ENCODE assay signal across 10 mouse cellular contexts in the genomic region with DNA sequence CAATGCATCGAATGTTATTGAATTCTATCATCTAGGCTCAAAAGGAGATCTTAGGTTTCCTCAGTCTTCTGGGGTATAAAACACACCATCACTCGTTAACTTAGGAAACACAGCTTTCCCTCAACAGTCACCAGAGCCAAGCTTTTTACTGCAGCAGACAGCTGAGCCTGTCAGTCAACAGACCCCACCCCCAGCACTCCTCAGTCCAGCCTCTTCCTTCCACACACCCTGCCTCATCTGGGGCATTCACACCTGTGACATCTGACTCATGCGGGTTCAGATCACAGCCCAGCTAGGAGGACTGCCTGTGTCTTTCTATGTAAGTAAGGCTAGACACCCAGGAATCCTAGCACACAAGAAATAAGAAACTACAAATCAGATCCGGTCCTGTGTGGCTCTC. TPM values are rescaled to one million over a fixed set of nuclear protein-coding genes. Genes with fewer than 3 reads are reported as not detected.
DNase-seq lines count a peak whose midpoint lies in the region; ATAC-seq and TF ChIP-seq lines count a peak whose summit lies in the region.
"Had no signal": no experiment of that assay in that cellular context is flagged by ENCODE, and none has a peak within 500 bp of the region (broad histone marks: within the 10 kb centered on the region; RNA-seq: fewer than 3 reads in every experiment).

No protein-coding gene starts in this region.

- peaks cover 17% of the 10 kb centered on the region for H3K36me3 ChIP-seq in intestine, postnatal 0 days (ENCODE audit: control insufficient read depth, insufficient read depth)

- no peaks in the 10 kb centered on the region for H3K9me3 ChIP-seq in intestine, postnatal 0 days (ENCODE audit: control insufficient read depth)

- H3K27ac ChIP-seq in intestine, postnatal 0 days (ENCODE audit: low read depth, low read length) = peak overlapping the region; percentile 80

- H3K9ac ChIP-seq in intestine, postnatal 0 days (ENCODE audit: low read depth, low read length) = no peak overlapping the region

- ATAC-seq in intestine, postnatal 0 days = peak; percentile 56

- intact Hi-C loops in heart, postnatal 10 days (cut with DNase I) = no loop called here
- intact Hi-C loops in left cerebral cortex, postnatal 14 days (cut with DNase I) = no loop called here

- 43% methylated on average over 4 of the region's 4 CpGs for WGBS in intestine, postnatal 0 days

- DNase-seq in 416B (ENCODE audit: low read depth) = peak; percentile 42
- peak; percentile 65 for DNase-seq in CD4-positive helper T cell, adult 2 months (ENCODE audit: low read depth, low spot score)
- DNase-seq in natural killer cell, adult 2 months (ENCODE audit: low spot score in 2 of 2) = peak; percentile 60 to 69
- no peak for DNase-seq in cerebellum, postnatal 25 days
- DNase-seq in heart, postnatal 10 days = no peak
- no peak for DNase-seq in left cerebral cortex, postnatal 14 days (ENCODE audit: low spot score in 2 of 2)
- DNase-seq: right cerebral cortex, adult 18-20 months had no signal

- H3K4me2 ChIP-seq in intestine, postnatal 0 days (replicated peaks; ENCODE audit: low read depth) = no peak overlapping the region

- H3K4me1 ChIP-seq in intestine, postnatal 0 days (replicated peaks; ENCODE audit: control insufficient read depth, insufficient read depth, low read length) = peaks cover 7% of the 10 kb centered on the region; the same call in 1 of the 2 replicates

- no peaks in the 10 kb centered on the region for H3K27me3 ChIP-seq in intestine, postnatal 0 days (replicated peaks; ENCODE audit: control insufficient read depth, insufficient read depth, low read length)

- no peak for TF ChIP-seq CTCF in intestine, postnatal 0 days (IDR thresholded peaks at IDR 0.05; ENCODE audit: low read depth)

- no peak overlapping the region for H3K4me3 ChIP-seq in intestine, postnatal 0 days (ENCODE audit: low read depth, low read length)

RNA-seq across cellular contexts. Expression of gene Gm5475, which starts 7.9 kb away (rescaled TPM):
- 0.77 and 1.0 TPM in 2 replicates for polyA plus RNA-seq in intestine, postnatal 0 days (2015; fragmentation: Nextera tagmentation; extraction: Ambion mirVana)
- total RNA-seq in heart, postnatal 10 days (2021) = not detected
- under 1 TPM in 1 of 2 experiments, not detected in 1; 0.13 TPM for total RNA-seq in left cerebral cortex, postnatal 14 days (2021)
- total RNA-seq: hematopoietic stem cell, adult 5-6 weeks had no signal

RNA-seq across cellular contexts. Expression of gene Slc11a2, which starts 10.9 kb away (rescaled TPM):
- 44.7 and 49.0 TPM in 2 replicates for polyA plus RNA-seq in intestine, postnatal 0 days (2015; fragmentation: Nextera tagmentation; extraction: Ambion mirVana)
- 10 to 100 TPM; 45.0 to 46.7 TPM for total RNA-seq in heart, postnatal 10 days (2021)
- 10 to 100 TPM; 55.7 to 56.8 TPM for total RNA-seq in left cerebral cortex, postnatal 14 days (2021)

RNA-seq across cellular contexts. Expression of gene Higd1c, which starts 49.7 kb away (rescaled TPM):
- polyA plus RNA-seq in intestine, postnatal 0 days (2015; fragmentation: Nextera tagmentation; extraction: Ambion mirVana) = not detected in 2 replicates
- not detected for total RNA-seq in heart, postnatal 10 days (2021)
- total RNA-seq in left cerebral cortex, postnatal 14 days (2021) = not detected
- total RNA-seq: hematopoietic stem cell, adult 5-6 weeks; left cerebral cortex, adult 8-10 months had no signal

RNA-seq across cellular contexts. Expression of gene Letmd1, which starts 54.8 kb away (rescaled TPM):
- 10.6 and 11.5 TPM in 2 replicates for polyA plus RNA-seq in intestine, postnatal 0 days (2015; fragmentation: Nextera tagmentation; extraction: Ambion mirVana)
- 10 to 100 TPM; 22.3 to 44.6 TPM for total RNA-seq in heart, postnatal 10 days (2021)
- 10 to 100 TPM; 65.8 to 70.5 TPM for total RNA-seq in left cerebral cortex, postnatal 14 days (2021)

Comparison
In these comparisons a context has a peak if more than half of its experiments do, and no peak if none do; other contexts are left out.
1. DNase-seq: peak in 416B (single experiment), CD4-positive helper T cell, adult 2 months (single experiment) and natural killer cell, adult 2 months (2 of 2); none in cerebellum, postnatal 25 days (0 of 2), heart, postnatal 10 days (0 of 2) and left cerebral cortex, postnatal 14 days (0 of 2).